24 mouse cellular contexts compared by ENCODE assay signal in the genomic region with DNA sequence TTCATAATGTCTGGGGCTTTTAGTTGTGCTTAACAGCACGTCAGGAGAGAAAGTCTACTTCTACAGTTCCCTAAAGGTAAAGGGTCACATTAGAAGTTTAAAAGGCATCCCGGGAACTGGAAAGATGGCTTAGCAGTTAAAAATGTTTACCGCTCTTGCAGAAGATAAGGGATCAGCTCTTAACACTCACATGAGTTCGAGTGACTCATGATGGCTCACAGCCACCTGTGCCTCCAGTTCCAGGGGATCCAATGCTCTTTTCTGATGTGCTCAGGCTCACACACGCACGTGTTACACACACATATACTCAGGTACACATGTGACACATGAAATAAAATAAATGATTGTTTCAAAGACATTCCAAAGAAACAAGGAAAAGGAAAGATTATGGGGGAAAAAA.
"Had no signal": no experiment of that assay in that cellular context is flagged by ENCODE, and none has a peak within 500 bp of the region (broad histone marks: within the 10 kb centered on the region; RNA-seq: fewer than 3 reads in every experiment).

No protein-coding gene starts in this region.

- H3K4me3 ChIP-seq: embryonic facial prominence, embryonic 10.5 days; embryonic facial prominence, embryonic 12.5 days; embryonic facial prominence, embryonic 13.5 days; embryonic facial prominence, embryonic 15.5 days; erythroblast, embryonic 14.5 days; forebrain, embryonic 10.5 days; forebrain, embryonic 12.5 days; forebrain, embryonic 13.5 days; forebrain, embryonic 15.5 days; gastrocnemius, adult 2 months; heart, adult 2 months; heart, embryonic 10.5 days had no signal

- H3K4me1 ChIP-seq: embryonic facial prominence, embryonic 10.5 days; embryonic facial prominence, embryonic 12.5 days; embryonic facial prominence, embryonic 13.5 days; embryonic facial prominence, embryonic 15.5 days; forebrain, embryonic 10.5 days; forebrain, embryonic 12.5 days; forebrain, embryonic 13.5 days; forebrain, embryonic 15.5 days; heart, embryonic 10.5 days had no signal

- H3K27ac ChIP-seq: embryonic facial prominence, embryonic 10.5 days; embryonic facial prominence, embryonic 12.5 days; embryonic facial prominence, embryonic 13.5 days; embryonic facial prominence, embryonic 15.5 days; forebrain, embryonic 10.5 days; forebrain, embryonic 12.5 days; forebrain, embryonic 13.5 days; forebrain, embryonic 15.5 days; gastrocnemius, adult 2 months; heart, adult 2 months; heart, embryonic 10.5 days had no signal

- H3K27me3 ChIP-seq: embryonic facial prominence, embryonic 12.5 days; embryonic facial prominence, embryonic 13.5 days; embryonic facial prominence, embryonic 15.5 days; forebrain, embryonic 12.5 days; forebrain, embryonic 13.5 days; forebrain, embryonic 15.5 days had no signal

- H3K9me3 ChIP-seq: embryonic facial prominence, embryonic 10.5 days; embryonic facial prominence, embryonic 12.5 days; embryonic facial prominence, embryonic 13.5 days; embryonic facial prominence, embryonic 15.5 days; forebrain, embryonic 10.5 days; forebrain, embryonic 12.5 days; forebrain, embryonic 15.5 days; heart, embryonic 10.5 days had no signal

- H3K9ac ChIP-seq: embryonic facial prominence, embryonic 12.5 days; embryonic facial prominence, embryonic 13.5 days; embryonic facial prominence, embryonic 15.5 days; forebrain, embryonic 12.5 days; forebrain, embryonic 13.5 days; forebrain, embryonic 15.5 days; forebrain, postnatal 0 days had no signal

- H3K36me3 ChIP-seq: embryonic facial prominence, embryonic 12.5 days; embryonic facial prominence, embryonic 13.5 days; embryonic facial prominence, embryonic 15.5 days; forebrain, embryonic 12.5 days; forebrain, embryonic 15.5 days had no signal

- DNase-seq: cerebellum, adult 9-10 months; cerebellum, adult 9-11 months; cerebellum, postnatal 10 days; cerebellum, postnatal 14 days; cerebellum, postnatal 25 days; cerebellum, postnatal 36 days; embryo, embryonic 11 days; forebrain, postnatal 0 days; gastrocnemius, adult 2 months; gastrocnemius, postnatal 10 days; gastrocnemius, postnatal 14 days; gastrocnemius, postnatal 36 days; heart, adult 18-20 months; heart, adult 2 months had no signal
